ENCODE assay signal across 14 mouse cellular contexts in the genomic region with DNA sequence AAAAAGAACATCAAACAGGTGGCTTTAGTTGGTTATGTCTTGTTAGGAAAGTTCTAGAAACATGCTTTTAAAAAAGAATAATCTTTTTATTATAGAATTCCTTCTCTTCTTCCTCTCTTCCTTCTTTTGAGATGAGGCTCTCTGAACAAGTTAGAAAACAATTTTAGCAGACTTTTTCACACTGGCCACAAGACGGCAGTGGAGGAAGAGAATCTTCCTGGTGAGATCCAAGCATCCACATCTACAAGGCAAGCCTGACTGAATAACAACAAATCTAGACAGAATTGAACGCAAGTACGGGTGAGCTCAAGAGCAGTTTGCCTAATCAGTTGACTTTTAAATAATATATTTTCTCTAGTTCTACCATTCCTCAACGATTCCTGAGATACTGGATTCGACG.
"Had no signal": no experiment of that assay in that cellular context is flagged by ENCODE, and none has a peak within 500 bp of the region (broad histone marks: within the 10 kb centered on the region; RNA-seq: fewer than 3 reads in every experiment).

No protein-coding gene starts in this region.

- H3K4me3 ChIP-seq: midbrain, embryonic 10.5 days; neural tube, embryonic 13.5 days had no signal

- H3K9me3 ChIP-seq: midbrain, embryonic 10.5 days; neural tube, embryonic 13.5 days had no signal

- DNase-seq: kidney, adult 2 months; kidney, postnatal 36 days; lung, embryonic 14.5 days; lung, postnatal 10 days; lung, postnatal 4 days; midbrain, embryonic 14.5 days; retina, postnatal 1 day; right cerebral cortex, postnatal 4 days; spleen, adult 18-20 months; thymus, adult 2 months; thymus, postnatal 36 days had no signal

- H3K4me1 ChIP-seq: neural tube, embryonic 13.5 days had no signal

- H3K27me3 ChIP-seq: neural tube, embryonic 13.5 days had no signal

- H3K4me2 ChIP-seq: liver, embryonic 11.5 days; lung, embryonic 14.5 days; neural tube, embryonic 13.5 days had no signal

- H3K9ac ChIP-seq: lung, embryonic 14.5 days; neural tube, embryonic 13.5 days had no signal

- H3K27ac ChIP-seq: midbrain, embryonic 10.5 days; neural tube, embryonic 13.5 days had no signal
